Mouse (Mus musculus): Measurements from ENCODE around the gene Slc16a14. TPM values are rescaled to one million over a fixed set of nuclear protein-coding genes. Genes with fewer than 3 reads are reported as not detected.

The Slc16a14 gene
- polyA plus RNA-seq, 1 experiment from 2014 or later, result 0.19 TPM

GRCm38 (mm10) chr1:84940322-84940721 lies 5.4 kb upstream of the Slc16a14 start:
- H3K4me3 ChIP-seq (ENCODE audit: low read length), result no peak overlapping the region
- peaks cover 4% of the 10 kb centered on the region; the same call in 1 of the 2 replicates for H3K27me3 ChIP-seq (ENCODE audit: insufficient read depth, low read length)
- WGBS, result 91% methylated on average over 2 of the region's 2 CpGs
- H3K9ac ChIP-seq (replicated peaks; ENCODE audit: low read length), result no peak overlapping the region
- no peaks in the 10 kb centered on the region for H3K36me3 ChIP-seq (ENCODE audit: insufficient read depth, low read length)
- H3K9me3 ChIP-seq (ENCODE audit: low read length), result 0 out of 2 replicates have a peak, but pooled peaks cover 3% of the 10 kb centered on the region
- no peak overlapping the region for H3K27ac ChIP-seq (ENCODE audit: low read length)
- ATAC-seq (ENCODE audit: low FRiP score, low TSS enrichment), result no peak
- H3K4me2 ChIP-seq (replicated peaks; ENCODE audit: low read depth, low read length), result no peak overlapping the region
- H3K4me1 ChIP-seq (ENCODE audit: insufficient read depth, low read length), result no peaks in the 10 kb centered on the region

GRCm38 (mm10) chr1:84939466-84939865 lies 4.5 kb upstream of the Slc16a14 start:
- no peak overlapping the region for H3K9ac ChIP-seq (replicated peaks; ENCODE audit: low read length)
- no peaks in the 10 kb centered on the region for H3K4me1 ChIP-seq (ENCODE audit: insufficient read depth, low read length)
- no peak overlapping the region for H3K27ac ChIP-seq (ENCODE audit: low read length)
- WGBS, result 75% methylated on average over 4 of the region's 4 CpGs
- H3K36me3 ChIP-seq (ENCODE audit: insufficient read depth, low read length), result no peaks in the 10 kb centered on the region
- H3K4me3 ChIP-seq (ENCODE audit: low read length), result no peak overlapping the region
- H3K9me3 ChIP-seq (ENCODE audit: low read length), result 0 out of 2 replicates have a peak, but pooled peaks cover 3% of the 10 kb centered on the region
- H3K4me2 ChIP-seq (replicated peaks; ENCODE audit: low read depth, low read length), result no peak overlapping the region
- H3K27me3 ChIP-seq (ENCODE audit: insufficient read depth, low read length), result peaks cover 9% of the 10 kb centered on the region; the same call in 1 of the 2 replicates
- ATAC-seq (ENCODE audit: low FRiP score, low TSS enrichment), result no peak

- no peak for ATAC-seq (ENCODE audit: low FRiP score, low TSS enrichment)
- no peak overlapping the region for H3K27ac ChIP-seq (ENCODE audit: low read length)
- peaks cover 22% of the 10 kb centered on the region for H3K27me3 ChIP-seq (ENCODE audit: insufficient read depth, low read length)
- no peaks in the 10 kb centered on the region for H3K4me1 ChIP-seq (ENCODE audit: insufficient read depth, low read length)
- no peak overlapping the region for H3K4me3 ChIP-seq (ENCODE audit: low read length)
- no peaks in the 10 kb centered on the region for H3K36me3 ChIP-seq (ENCODE audit: insufficient read depth, low read length)
- no peaks in the 10 kb centered on the region for H3K9me3 ChIP-seq (ENCODE audit: low read length)
- H3K4me2 ChIP-seq (replicated peaks; ENCODE audit: low read depth, low read length), result no peak overlapping the region
- no peak overlapping the region for H3K9ac ChIP-seq (replicated peaks; ENCODE audit: low read length)
- WGBS, result 83% methylated on average over 19 of the region's 19 CpGs
These were observed 2.0 kb upstream of the Slc16a14 start for GRCm38 (mm10) chr1:84936716-84937510.

- Histone ChIP-seq H3K27ac (ENCODE audit: low read length) (no peak overlapping the region), H3K36me3 (ENCODE audit: insufficient read depth, low read length) (no peaks in the 10 kb centered on the region), H3K4me3 (ENCODE audit: low read length) (no peak overlapping the region), H3K9me3 (ENCODE audit: low read length) (no peaks in the 10 kb centered on the region), H3K9ac (replicated peaks; ENCODE audit: low read length) (no peak overlapping the region), H3K4me1 (ENCODE audit: insufficient read depth, low read length) (no peaks in the 10 kb centered on the region), H3K4me2 (replicated peaks; ENCODE audit: low read depth, low read length) (no peak overlapping the region), H3K27me3 (ENCODE audit: insufficient read depth, low read length) (peaks cover 22% of the 10 kb centered on the region)
- no peak for ATAC-seq (ENCODE audit: low FRiP score, low TSS enrichment)
- 70% methylated on average over 9 of the region's 9 CpGs for WGBS
These were observed 734 bp upstream of the Slc16a14 start for GRCm38 (mm10) chr1:84935668-84936067.

DNA sequence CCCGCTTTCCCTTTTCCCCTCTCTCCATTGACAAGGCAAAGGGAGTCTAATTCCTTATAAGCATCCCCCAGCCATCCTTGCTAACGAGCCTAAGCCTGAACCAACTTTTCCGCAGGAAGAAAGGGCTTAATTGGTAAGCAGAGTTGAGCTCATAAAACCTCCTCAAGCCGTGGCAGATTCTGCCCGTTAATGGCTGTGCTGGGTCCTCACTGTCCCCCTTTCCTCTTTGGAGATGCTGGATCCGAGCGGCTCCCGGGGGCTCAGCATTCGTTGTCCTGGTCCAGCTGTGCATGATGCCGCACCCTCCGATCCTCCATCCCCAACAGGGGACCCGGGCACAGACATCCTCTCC lies 807 bp downstream of the Slc16a14 start:
- H3K9ac ChIP-seq (replicated peaks; ENCODE audit: low read length), result peak overlapping the region; percentile 60; the same call in 1 of the 2 replicates
- peak; percentile 44; the same call in 1 of the 2 replicates for ATAC-seq (ENCODE audit: low FRiP score, low TSS enrichment)
- no peaks in the 10 kb centered on the region for H3K4me1 ChIP-seq (ENCODE audit: insufficient read depth, low read length)

DNA sequence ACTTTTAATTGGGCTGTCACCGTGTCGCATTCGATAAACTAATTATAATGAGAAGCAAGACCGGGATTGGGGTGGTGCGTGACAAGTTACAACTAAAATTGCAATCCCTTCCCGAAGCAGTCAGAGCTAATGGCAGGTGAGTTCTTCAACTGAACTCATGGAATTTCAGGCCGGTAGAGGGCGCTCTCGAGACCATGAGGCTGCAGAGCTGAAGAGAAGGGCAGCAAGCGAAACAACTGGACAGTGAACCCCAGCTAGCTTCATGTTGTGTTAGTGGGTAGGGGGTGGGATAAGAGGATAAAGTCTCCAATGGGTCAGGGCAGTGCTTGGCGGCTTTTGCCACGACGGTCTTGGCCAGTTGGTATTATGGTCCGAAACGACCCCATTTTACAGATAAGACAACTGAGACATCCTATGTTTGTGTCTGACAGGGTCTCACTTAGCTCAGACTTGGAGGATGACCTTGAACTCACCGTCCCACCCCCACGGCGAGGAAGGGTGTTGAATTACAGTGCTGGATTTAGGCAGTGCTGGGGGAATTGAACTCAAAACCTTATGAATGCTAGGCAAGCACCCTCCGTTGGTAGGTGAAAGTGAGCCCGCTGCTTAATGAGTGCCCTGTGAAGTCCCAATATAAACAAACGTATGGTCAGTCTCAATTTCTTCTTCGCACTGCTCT lies 1.3 kb downstream of the Slc16a14 start:
- Histone ChIP-seq H3K4me2 (replicated peaks; ENCODE audit: low read depth, low read length) (peak overlapping the region; percentile 96), H3K4me3 (ENCODE audit: low read length) (peak overlapping the region; percentile 61), H3K9ac (replicated peaks; ENCODE audit: low read length) (no peak overlapping the region), H3K36me3 (ENCODE audit: insufficient read depth, low read length) (no peaks in the 10 kb centered on the region), H3K4me1 (ENCODE audit: insufficient read depth, low read length) (no peaks in the 10 kb centered on the region), H3K27me3 (ENCODE audit: insufficient read depth, low read length) (peaks cover 22% of the 10 kb centered on the region), H3K9me3 (ENCODE audit: low read length) (no peaks in the 10 kb centered on the region), H3K27ac (ENCODE audit: low read length) (no peak overlapping the region)
- WGBS, result 13% methylated on average over 22 of the region's 22 CpGs
- ATAC-seq (ENCODE audit: low FRiP score, low TSS enrichment), result no peak; the same call in 1 of the 2 replicates

More for the DNA sequence above, 807 bp downstream of the Slc16a14 start:
- Histone ChIP-seq H3K36me3 (ENCODE audit: insufficient read depth, low read length) (no peaks in the 10 kb centered on the region), H3K9me3 (ENCODE audit: low read length) (no peaks in the 10 kb centered on the region), H3K4me3 (ENCODE audit: low read length) (peak overlapping the region; percentile 61), H3K4me2 (replicated peaks; ENCODE audit: low read depth, low read length) (peak overlapping the region; percentile 96), H3K27ac (ENCODE audit: low read length) (no peak overlapping the region), H3K27me3 (ENCODE audit: insufficient read depth, low read length) (peaks cover 22% of the 10 kb centered on the region)
- WGBS, result 1% methylated on average over 12 of the region's 12 CpGs

DNA sequence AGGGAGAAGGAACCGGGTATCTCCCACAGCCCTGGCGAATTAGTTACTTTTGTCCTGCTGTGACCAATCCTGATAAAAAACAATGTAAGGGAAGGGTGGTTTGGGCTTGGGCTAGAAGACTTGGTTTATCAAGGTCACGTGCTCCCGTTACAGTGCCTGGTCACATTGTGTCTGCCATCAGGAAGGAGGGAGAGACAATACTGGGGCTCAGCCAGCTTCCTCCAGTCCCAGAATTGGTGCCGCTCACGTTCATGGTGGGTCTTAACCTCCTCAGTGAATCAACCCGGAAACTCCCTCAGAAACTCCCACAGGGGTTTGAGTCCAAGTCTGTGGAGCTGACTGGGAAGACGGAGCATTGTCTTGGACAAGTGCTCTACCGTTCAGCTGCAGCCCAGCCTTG lies 9.3 kb downstream of the Slc16a14 start:
- H3K36me3 ChIP-seq (ENCODE audit: insufficient read depth, low read length), result no peaks in the 10 kb centered on the region
- WGBS, result 69% methylated on average over 9 of the region's 9 CpGs
- no peak overlapping the region for H3K27ac ChIP-seq (ENCODE audit: low read length)
- H3K9me3 ChIP-seq (ENCODE audit: low read length), result no peaks in the 10 kb centered on the region
- H3K4me1 ChIP-seq (ENCODE audit: insufficient read depth, low read length), result no peaks in the 10 kb centered on the region
- H3K27me3 ChIP-seq (ENCODE audit: insufficient read depth, low read length), result no peaks in the 10 kb centered on the region
- H3K4me3 ChIP-seq (ENCODE audit: low read length), result no peak overlapping the region
- ATAC-seq (ENCODE audit: low FRiP score, low TSS enrichment), result no peak
- H3K9ac ChIP-seq (replicated peaks; ENCODE audit: low read length), result no peak overlapping the region
- H3K4me2 ChIP-seq (replicated peaks; ENCODE audit: low read depth, low read length), result no peak overlapping the region

- no peaks in the 10 kb centered on the region for H3K27me3 ChIP-seq (ENCODE audit: insufficient read depth, low read length)
- no peak overlapping the region for H3K4me3 ChIP-seq (ENCODE audit: low read length)
- no peak overlapping the region for H3K4me2 ChIP-seq (replicated peaks; ENCODE audit: low read depth, low read length)
- no peaks in the 10 kb centered on the region for H3K9me3 ChIP-seq (ENCODE audit: low read length)
- H3K4me1 ChIP-seq (ENCODE audit: insufficient read depth, low read length), result no peaks in the 10 kb centered on the region
- H3K9ac ChIP-seq (replicated peaks; ENCODE audit: low read length), result no peak overlapping the region
- H3K27ac ChIP-seq (ENCODE audit: low read length), result no peak overlapping the region
- ATAC-seq (ENCODE audit: low FRiP score, low TSS enrichment), result no peak
- H3K36me3 ChIP-seq (ENCODE audit: insufficient read depth, low read length), result no peaks in the 10 kb centered on the region
- WGBS, result 68% methylated on average over 6 of the region's 6 CpGs
These were observed 10.8 kb downstream of the Slc16a14 start for GRCm38 (mm10) chr1:84924134-84924533.

GRCm38 (mm10) chr1:84923432-84923831 lies 11.5 kb downstream of the Slc16a14 start:
- no peak overlapping the region for H3K27ac ChIP-seq (ENCODE audit: low read length)
- WGBS, result 85% methylated on average over 2 of the region's 2 CpGs
- ATAC-seq (ENCODE audit: low FRiP score, low TSS enrichment), result no peak
- no peaks in the 10 kb centered on the region for H3K9me3 ChIP-seq (ENCODE audit: low read length)
- no peaks in the 10 kb centered on the region for H3K36me3 ChIP-seq (ENCODE audit: insufficient read depth, low read length)
- no peak overlapping the region for H3K4me2 ChIP-seq (replicated peaks; ENCODE audit: low read depth, low read length)
- H3K27me3 ChIP-seq (ENCODE audit: insufficient read depth, low read length), result no peaks in the 10 kb centered on the region
- H3K4me1 ChIP-seq (ENCODE audit: insufficient read depth, low read length), result no peaks in the 10 kb centered on the region
- no peak overlapping the region for H3K4me3 ChIP-seq (ENCODE audit: low read length)
- no peak overlapping the region for H3K9ac ChIP-seq (replicated peaks; ENCODE audit: low read length)

- no peak for ATAC-seq (ENCODE audit: low FRiP score, low TSS enrichment)
These were observed 16.1 kb downstream of the Slc16a14 start for GRCm38 (mm10) chr1:84918865-84919264.

More at GRCm38 (mm10) chr1:84918865-84919264, 16.1 kb downstream of the Slc16a14 start:
- no peaks in the 10 kb centered on the region for H3K27me3 ChIP-seq (ENCODE audit: insufficient read depth, low read length)
- H3K9ac ChIP-seq (replicated peaks; ENCODE audit: low read length), result no peak overlapping the region
- H3K36me3 ChIP-seq (ENCODE audit: insufficient read depth, low read length), result no peaks in the 10 kb centered on the region
- no peaks in the 10 kb centered on the region for H3K4me1 ChIP-seq (ENCODE audit: insufficient read depth, low read length)
- no peak overlapping the region for H3K4me3 ChIP-seq (ENCODE audit: low read length)
- H3K4me2 ChIP-seq (replicated peaks; ENCODE audit: low read depth, low read length), result no peak overlapping the region
- no peak overlapping the region for H3K27ac ChIP-seq (ENCODE audit: low read length)
- 86% methylated on average over 3 of the region's 3 CpGs for WGBS
- no peaks in the 10 kb centered on the region for H3K9me3 ChIP-seq (ENCODE audit: low read length)
